Mouse (Mus musculus): ENCODE data around the gene Gm49358. TPM values are rescaled to one million over a fixed set of nuclear protein-coding genes. Genes with fewer than 3 reads are reported as not detected.

Gene Gm49358
- polyA plus RNA-seq, 1 experiment, result not detected

GRCm38 (mm10) chr10:86880071-86880806, 116.5 kb downstream of the Gm49358 start:
- TF ChIP-seq CTCF (IDR thresholded peaks at IDR 0.05; ENCODE audit: extremely low read depth, insufficient read depth, low read length) (no peak), POLR2A (IDR thresholded peaks at IDR 0.05; ENCODE audit: extremely low read depth, insufficient read depth, low read length) (no peak)
- H3K4me1 ChIP-seq (ENCODE audit: control insufficient read depth, insufficient read depth, low read length), result no peaks in the 10 kb centered on the region
- H3K27ac ChIP-seq (ENCODE audit: insufficient read depth, low read length), result no peak overlapping the region
- H3K4me3 ChIP-seq (ENCODE audit: insufficient read depth, low read length), result no peak overlapping the region

- Histone ChIP-seq H3K4me3 (ENCODE audit: insufficient read depth, low read length) (no peak overlapping the region), H3K27ac (ENCODE audit: insufficient read depth, low read length) (no peak overlapping the region), H3K4me1 (ENCODE audit: control insufficient read depth, insufficient read depth, low read length) (no peaks in the 10 kb centered on the region)
- TF ChIP-seq CTCF (IDR thresholded peaks at IDR 0.05; ENCODE audit: extremely low read depth, insufficient read depth, low read length) (no peak), POLR2A (IDR thresholded peaks at IDR 0.05; ENCODE audit: extremely low read depth, insufficient read depth, low read length) (no peak)
Observed at GRCm38 (mm10) chr10:86881448-86881847, 117.7 kb downstream of the Gm49358 start.

Other genes starting within 250 kb of the Gm49358 start
- gene Hsp90b1, start 58.5 kb upstream of the Gm49358 start, polyA plus RNA-seq (2012; rRNA removed), result 185 and 189 TPM in 2 replicates
- 1.7 and 1.9 TPM in 2 replicates for gene Ttc41, start 58.2 kb upstream of the Gm49358 start, polyA plus RNA-seq (2012; rRNA removed)
- 49.3 and 54.6 TPM in 2 replicates for gene Nt5dc3, start 15.0 kb downstream of the Gm49358 start, polyA plus RNA-seq (2012; rRNA removed)
- gene Stab2, start 244.1 kb downstream of the Gm49358 start, polyA plus RNA-seq (2012; rRNA removed), result 0.23 and 0.25 TPM in 2 replicates

All from cortical plate, adult 2 months (tissue).